Mouse (Mus musculus): Measurements from ENCODE around the gene Vegfb. TPM values are rescaled to one million over a fixed set of nuclear protein-coding genes. Genes with fewer than 3 reads are reported as not detected.

The Vegfb gene
- 43.9 and 44.8 TPM in 2 replicates for polyA plus RNA-seq (2015; fragmentation: Nextera tagmentation; extraction: Ambion mirVana)

DNA sequence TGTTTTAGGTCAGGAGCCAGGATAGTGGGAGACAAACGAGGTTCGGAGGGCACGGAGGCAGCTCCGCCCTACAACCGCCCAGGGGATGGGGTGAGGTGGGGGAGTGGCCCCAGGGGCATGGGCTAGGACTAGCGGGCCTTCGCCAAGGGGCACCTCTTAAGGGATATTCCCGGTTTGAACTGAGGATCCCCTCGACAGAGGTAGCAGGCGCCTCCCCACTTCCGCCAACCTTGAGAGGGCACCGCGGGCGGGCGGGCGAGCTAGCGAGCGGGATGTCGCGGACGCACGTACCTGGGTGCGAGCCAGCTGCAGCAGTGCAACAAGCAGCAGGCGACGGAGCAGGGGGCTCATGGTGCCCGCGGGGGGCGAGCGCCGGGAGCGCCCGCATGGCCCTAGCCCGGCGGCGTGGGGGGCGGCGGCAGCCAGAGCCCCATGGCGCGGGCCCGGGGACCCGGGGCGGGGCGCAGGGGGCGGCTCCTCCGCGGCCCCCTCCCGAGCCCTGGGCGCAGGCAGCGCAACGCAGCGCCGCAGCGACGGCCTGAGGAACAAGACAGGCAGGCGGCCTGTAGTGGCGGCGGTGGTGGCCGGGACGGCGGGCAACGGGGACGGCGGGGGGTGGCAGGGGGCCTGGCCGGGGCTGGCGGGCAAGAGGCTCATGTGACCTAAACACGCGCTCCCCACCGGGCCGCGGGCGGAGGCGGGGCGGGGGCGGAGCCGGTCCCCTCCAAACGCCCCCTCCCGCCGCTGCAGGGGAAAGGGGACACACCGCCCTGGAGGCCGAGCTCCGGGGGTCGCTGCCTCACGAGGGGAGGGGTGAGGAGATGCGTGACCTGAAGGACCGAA is at the start of gene Vegfb:
TSS of gene Vegfb (minus strand) at position 591 of the 843 bp plus-strand sequence.
- peak within 1 kb of the TSS; percentile 79 for H3K4me2 ChIP-seq
- peak; percentile 66 for ATAC-seq (ENCODE audit: insufficient read depth, low FRiP score, low read depth)
- H3K27ac ChIP-seq: peak within 1 kb of the TSS; percentile 85
- H3K36me3 ChIP-seq: peaks cover 16% of the 10 kb centered on the region; the same call in 1 of the 2 replicates
- peak within 1 kb of the TSS; percentile 88 for H3K4me3 ChIP-seq (replicated peaks)
- under 1% methylated on average over 67 of the region's 85 CpGs for WGBS
- H3K27me3 ChIP-seq (replicated peaks): no peaks in the 10 kb centered on the region
- H3K9me3 ChIP-seq: no peaks in the 10 kb centered on the region
- peaks cover 17% of the 10 kb centered on the region for H3K4me1 ChIP-seq
- peak within 1 kb of the TSS; percentile 97 for H3K9ac ChIP-seq

DNA sequence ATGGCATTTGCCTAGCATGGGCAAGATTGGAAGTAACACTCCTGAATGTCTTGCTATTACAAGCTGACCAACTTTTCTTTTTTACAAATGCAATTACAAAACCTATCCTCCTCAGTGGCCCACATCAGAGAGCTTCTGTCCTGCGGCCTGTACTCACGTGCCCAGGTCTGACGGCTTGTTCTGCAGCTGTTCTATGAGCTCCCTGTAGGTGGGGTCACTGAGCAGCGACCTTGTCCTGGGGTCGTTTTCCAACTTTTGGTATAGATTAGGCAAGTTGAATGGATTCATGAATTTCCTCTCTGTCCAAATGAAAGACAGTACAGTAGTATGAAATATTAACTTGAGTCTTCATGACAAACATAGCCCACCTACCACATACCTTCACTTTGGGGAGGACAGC is 46.6 kb upstream of the Vegfb start:
- no peak for ATAC-seq (ENCODE audit: insufficient read depth, low FRiP score, low read depth)
- Histone ChIP-seq H3K4me2 (no peak overlapping the region), H3K9ac (no peak overlapping the region), H3K27me3 (replicated peaks) (no peaks in the 10 kb centered on the region), H3K9me3 (no peaks in the 10 kb centered on the region), H3K36me3 (peaks cover 51% of the 10 kb centered on the region), H3K4me3 (replicated peaks) (no peak overlapping the region), H3K27ac (no peak overlapping the region), H3K4me1 (peaks cover 16% of the 10 kb centered on the region)
- 91% methylated on average over 5 of the region's 5 CpGs for WGBS

DNA sequence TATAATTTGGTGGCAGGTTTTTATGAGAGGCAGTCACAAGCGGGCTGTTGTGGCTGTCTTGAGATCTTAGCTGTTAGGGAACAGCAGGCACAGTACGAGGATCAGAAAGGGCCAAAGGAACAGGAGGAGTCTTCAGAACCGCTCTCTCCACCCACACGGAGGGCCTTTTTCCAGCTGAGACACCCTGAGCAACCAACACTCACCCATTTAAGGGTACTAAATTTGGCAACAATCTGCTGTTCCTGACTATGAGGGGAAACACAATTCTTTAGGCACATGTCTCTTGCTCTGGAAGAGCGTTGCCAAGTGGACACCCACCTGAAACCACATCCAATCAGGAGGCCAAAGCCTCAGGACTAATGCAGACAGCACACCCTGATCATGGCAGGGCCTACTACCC is 42.1 kb upstream of the Vegfb start:
- Histone ChIP-seq H3K4me1 (no peaks in the 10 kb centered on the region), H3K36me3 (peaks cover 79% of the 10 kb centered on the region), H3K27me3 (replicated peaks) (no peaks in the 10 kb centered on the region), H3K9me3 (no peaks in the 10 kb centered on the region), H3K4me2 (no peak overlapping the region), H3K27ac (no peak overlapping the region), H3K9ac (no peak overlapping the region), H3K4me3 (replicated peaks) (no peak overlapping the region)
- ATAC-seq (ENCODE audit: insufficient read depth, low FRiP score, low read depth): no peak
- 94% methylated on average over 5 of the region's 5 CpGs for WGBS

DNA sequence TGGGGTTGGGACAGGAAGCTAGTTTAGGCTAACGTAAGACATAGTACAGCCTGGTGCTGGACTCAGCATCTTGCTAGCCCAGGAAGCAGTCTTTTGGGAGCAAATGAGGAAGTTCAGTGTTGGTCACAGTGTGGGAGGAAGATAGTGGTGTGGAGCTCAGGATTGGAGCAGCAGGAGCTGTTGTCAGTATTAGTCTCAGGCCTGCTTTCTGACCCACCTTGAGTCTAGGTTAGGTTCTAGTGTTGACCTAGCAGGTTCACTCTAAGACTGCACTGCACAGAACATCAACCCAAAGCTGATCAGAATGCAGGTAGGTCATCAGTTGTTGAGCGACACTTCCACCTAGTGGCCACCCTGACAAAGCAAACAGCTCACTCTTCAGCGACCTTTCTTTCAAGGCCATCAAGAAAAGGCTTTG is 32.8 kb upstream of the Vegfb start:
- Histone ChIP-seq H3K9ac (no peak overlapping the region), H3K36me3 (peaks cover 48% of the 10 kb centered on the region), H3K9me3 (no peaks in the 10 kb centered on the region), H3K27me3 (replicated peaks) (no peaks in the 10 kb centered on the region), H3K4me2 (no peak overlapping the region), H3K4me1 (no peaks in the 10 kb centered on the region), H3K27ac (0 out of 2 replicates have a peak overlapping the region, but pooled peaks have one; percentile 8), H3K4me3 (replicated peaks) (no peak overlapping the region)
- WGBS: 47% methylated on average over 3 of the region's 3 CpGs
- no peak; the same call in 1 of the 2 replicates for ATAC-seq (ENCODE audit: insufficient read depth, low FRiP score, low read depth)

DNA sequence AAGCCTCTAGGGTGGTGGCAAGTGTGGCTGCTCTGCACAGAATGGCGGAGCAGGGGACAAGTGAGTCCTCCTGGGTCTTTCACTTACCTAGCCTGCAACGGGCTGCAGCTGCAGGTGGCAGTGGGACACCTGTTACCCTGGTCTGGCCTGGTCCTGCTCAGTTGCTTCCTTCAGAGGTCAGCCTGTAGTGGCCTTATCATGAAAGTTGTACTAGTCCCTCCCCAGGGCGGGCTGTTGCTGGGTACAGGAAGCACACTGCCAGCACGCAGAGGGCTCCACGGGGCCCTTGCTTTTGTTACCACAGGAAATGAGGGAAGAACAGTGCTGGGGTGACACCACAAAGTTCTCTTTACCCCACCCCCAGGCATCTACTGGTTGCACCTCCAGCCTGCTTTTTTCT is 31.7 kb upstream of the Vegfb start, which contains the start of gene Fermt3:
TSS of gene Fermt3 (minus strand) at position 279 of the 400 bp plus-strand sequence.
- peak; percentile 76 for ATAC-seq (ENCODE audit: insufficient read depth, low FRiP score, low read depth)
- WGBS: 64% methylated on average over 5 of the region's 5 CpGs
- peaks cover 38% of the 10 kb centered on the region for H3K36me3 ChIP-seq

GRCm38 (mm10) chr19:7018546-7018945 is 31.1 kb upstream of the Vegfb start:
- Histone ChIP-seq H3K9ac (no peak overlapping the region), H3K4me2 (no peak overlapping the region), H3K27ac (peak overlapping the region; percentile 9), H3K36me3 (peaks cover 34% of the 10 kb centered on the region), H3K9me3 (no peaks in the 10 kb centered on the region), H3K4me3 (replicated peaks) (peak overlapping the region; percentile 16), H3K27me3 (replicated peaks) (no peaks in the 10 kb centered on the region), H3K4me1 (no peaks in the 10 kb centered on the region)
- ATAC-seq (ENCODE audit: insufficient read depth, low FRiP score, low read depth): no peak; the same call in 1 of the 2 replicates
- 78% methylated on average over 11 of the region's 11 CpGs for WGBS

More for the DNA sequence above, 31.7 kb upstream of the Vegfb start, which contains the start of gene Fermt3:
- Histone ChIP-seq H3K4me3 (replicated peaks) (peak within 1 kb of the TSS; percentile 16), H3K4me2 (no peak within 1 kb of the TSS), H3K9me3 (no peaks in the 10 kb centered on the region), H3K4me1 (no peaks in the 10 kb centered on the region), H3K27ac (peak within 1 kb of the TSS; percentile 9), H3K27me3 (replicated peaks) (no peaks in the 10 kb centered on the region), H3K9ac (no peak within 1 kb of the TSS)

DNA sequence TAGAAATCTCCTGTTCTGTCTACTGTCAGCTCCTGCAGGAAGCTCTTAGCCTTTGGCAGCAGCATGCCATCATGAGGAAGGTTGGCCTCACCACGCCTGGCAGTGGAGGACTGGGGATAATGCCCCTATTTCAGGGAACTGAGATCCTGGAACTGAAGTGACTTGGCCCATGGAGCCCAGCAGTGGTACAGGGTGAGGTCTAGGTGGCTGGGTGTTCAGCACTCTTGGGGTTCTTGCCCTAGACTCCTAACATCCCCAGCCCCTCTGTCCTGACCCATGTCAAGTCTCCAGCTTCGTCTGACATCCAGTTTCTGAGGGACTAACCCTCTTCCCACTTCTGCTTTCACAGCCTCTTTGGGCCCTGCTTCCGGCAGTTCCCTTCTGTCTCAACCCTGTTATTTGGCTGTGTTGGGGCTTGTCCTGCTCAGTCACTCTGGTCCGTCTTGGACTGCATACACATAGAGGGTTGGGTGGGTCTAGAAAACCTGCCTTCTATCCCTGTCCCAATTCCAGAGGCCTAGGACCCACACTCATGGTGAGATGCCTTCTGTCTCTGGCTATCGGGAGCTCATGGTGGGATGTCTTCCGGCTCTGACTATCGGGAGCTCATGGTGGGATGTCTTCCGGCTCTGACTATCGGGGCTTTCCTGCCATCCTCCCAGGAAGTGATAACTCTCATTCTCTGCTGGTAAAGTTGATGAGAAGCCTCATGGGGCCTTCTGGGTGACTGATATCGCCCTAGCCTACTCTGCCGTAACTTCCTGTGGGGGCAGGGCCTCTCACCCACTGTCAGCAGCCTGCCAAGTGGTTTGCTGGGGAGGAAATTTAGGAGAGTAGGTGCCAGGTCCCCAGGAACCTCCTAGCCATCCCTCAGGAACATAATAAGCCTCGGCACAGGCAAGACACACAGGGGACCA is 30.3 kb upstream of the Vegfb start:
- peak; percentile 61; the same call in 1 of the 2 replicates for ATAC-seq (ENCODE audit: insufficient read depth, low FRiP score, low read depth)
- H3K27ac ChIP-seq: peak overlapping the region; percentile 44
- H3K4me1 ChIP-seq: no peaks in the 10 kb centered on the region
- 73% methylated on average over 12 of the region's 12 CpGs for WGBS
- no peak overlapping the region for H3K9ac ChIP-seq
- H3K9me3 ChIP-seq: no peaks in the 10 kb centered on the region
- H3K4me2 ChIP-seq: no peak overlapping the region
- H3K27me3 ChIP-seq (replicated peaks): no peaks in the 10 kb centered on the region
- peaks cover 29% of the 10 kb centered on the region for H3K36me3 ChIP-seq
- H3K4me3 ChIP-seq (replicated peaks): peak overlapping the region; percentile 16; the same call in 1 of the 2 replicates

DNA sequence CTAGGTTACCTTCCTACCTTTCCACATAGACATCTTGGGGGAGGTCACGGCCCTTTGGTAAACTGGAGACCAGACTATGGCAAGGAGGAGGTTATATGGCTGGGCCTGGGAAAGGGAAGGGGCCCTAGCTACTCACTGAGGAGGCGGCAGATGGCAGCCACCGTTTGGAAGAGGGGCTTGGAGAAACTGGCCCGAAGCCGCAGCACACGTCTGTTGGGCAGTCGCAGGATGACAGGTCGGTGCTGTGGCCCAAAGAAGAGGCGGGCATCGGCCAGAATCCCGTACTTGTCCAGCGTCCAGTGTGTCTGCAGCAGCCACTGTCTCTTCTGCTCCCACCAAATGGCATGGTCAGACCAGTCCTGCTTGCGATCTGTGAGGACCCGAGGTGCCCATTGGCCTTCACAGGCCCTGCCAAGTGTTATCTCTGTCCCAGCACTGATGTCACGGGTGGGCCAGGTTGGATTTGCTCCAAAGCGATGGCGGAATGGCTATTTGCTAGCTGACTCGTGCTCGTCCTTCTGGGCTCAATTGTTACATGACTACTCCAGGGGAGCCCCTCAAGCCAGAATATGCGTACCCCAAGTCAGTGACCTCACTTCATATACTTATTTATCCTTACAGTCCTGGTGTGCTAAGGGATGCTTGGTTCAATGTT is 27.2 kb upstream of the Vegfb start:
- Histone ChIP-seq H3K4me3 (replicated peaks) (no peak overlapping the region), H3K9me3 (no peaks in the 10 kb centered on the region), H3K36me3 (no peaks in the 10 kb centered on the region), H3K4me2 (no peak overlapping the region), H3K4me1 (no peaks in the 10 kb centered on the region), H3K9ac (no peak overlapping the region), H3K27ac (no peak overlapping the region), H3K27me3 (replicated peaks) (no peaks in the 10 kb centered on the region)
- ATAC-seq (ENCODE audit: insufficient read depth, low FRiP score, low read depth): no peak
- 90% methylated on average over 20 of the region's 20 CpGs for WGBS

DNA sequence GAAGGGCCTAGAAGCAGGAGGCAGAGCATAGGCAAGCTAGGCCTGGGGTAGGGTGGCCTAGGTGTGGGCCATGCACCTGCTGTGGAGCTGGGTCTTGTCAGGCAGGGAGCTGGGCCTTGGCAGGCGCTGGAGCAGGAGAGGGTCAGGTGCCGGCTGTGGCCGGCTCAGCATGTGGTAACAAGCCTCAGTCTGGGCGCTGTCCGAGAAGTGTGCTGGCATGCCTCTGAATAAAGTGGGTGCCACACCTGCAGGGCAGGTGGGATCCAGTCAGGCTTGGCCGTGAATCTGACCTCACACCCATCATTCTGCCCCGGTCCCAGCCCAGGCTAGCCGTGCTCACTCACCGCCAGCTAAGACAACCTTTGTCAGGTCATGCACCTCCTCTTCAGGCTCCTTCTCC is 26.5 kb upstream of the Vegfb start:
- no peaks in the 10 kb centered on the region for H3K36me3 ChIP-seq
- no peak overlapping the region for H3K9ac ChIP-seq
- H3K4me2 ChIP-seq: no peak overlapping the region
- no peaks in the 10 kb centered on the region for H3K4me1 ChIP-seq
- no peak overlapping the region for H3K27ac ChIP-seq
- ATAC-seq (ENCODE audit: insufficient read depth, low FRiP score, low read depth): no peak
- no peaks in the 10 kb centered on the region for H3K27me3 ChIP-seq (replicated peaks)
- no peak overlapping the region for H3K4me3 ChIP-seq (replicated peaks)
- H3K9me3 ChIP-seq: no peaks in the 10 kb centered on the region
- WGBS: 87% methylated on average over 9 of the region's 9 CpGs

DNA sequence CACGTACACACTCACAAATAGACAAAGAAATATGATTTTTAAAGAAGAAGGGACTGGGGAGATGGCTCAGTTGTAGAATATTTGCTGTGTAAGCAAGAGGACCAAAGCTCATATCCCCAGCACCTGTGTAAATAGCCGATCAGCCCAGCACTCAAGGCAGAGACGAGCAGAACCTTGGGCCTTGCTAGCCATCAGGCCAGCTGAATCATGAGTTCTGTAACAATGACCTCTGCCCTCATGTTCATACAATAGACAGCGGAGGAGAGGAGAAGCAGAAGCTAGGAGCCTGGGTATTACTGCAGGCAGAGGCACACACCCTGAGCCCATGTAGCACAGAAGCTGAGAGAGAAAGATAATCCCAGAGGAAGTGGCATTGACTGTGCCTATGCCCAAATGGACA is 25.0 kb upstream of the Vegfb start:
- no peak overlapping the region for H3K9ac ChIP-seq
- no peaks in the 10 kb centered on the region for H3K36me3 ChIP-seq
- no peaks in the 10 kb centered on the region for H3K27me3 ChIP-seq (replicated peaks)
- no peak for ATAC-seq (ENCODE audit: insufficient read depth, low FRiP score, low read depth)
- no peak overlapping the region for H3K27ac ChIP-seq
- H3K4me2 ChIP-seq: no peak overlapping the region
- H3K4me3 ChIP-seq (replicated peaks): no peak overlapping the region
- no peaks in the 10 kb centered on the region for H3K9me3 ChIP-seq
- 60% methylated on average over 4 of the region's 4 CpGs for WGBS
- no peaks in the 10 kb centered on the region for H3K4me1 ChIP-seq

- Histone ChIP-seq H3K4me1 (no peaks in the 10 kb centered on the region), H3K9ac (no peak overlapping the region), H3K9me3 (no peaks in the 10 kb centered on the region), H3K27me3 (replicated peaks) (no peaks in the 10 kb centered on the region), H3K4me3 (replicated peaks) (no peak overlapping the region), H3K36me3 (no peaks in the 10 kb centered on the region), H3K4me2 (no peak overlapping the region), H3K27ac (peak overlapping the region; percentile 82)
- WGBS: 66% methylated on average over 9 of the region's 9 CpGs
- peak; percentile 23; the same call in 1 of the 2 replicates for ATAC-seq (ENCODE audit: insufficient read depth, low FRiP score, low read depth)
Observed at GRCm38 (mm10) chr19:7006892-7007593, 19.6 kb upstream of the Vegfb start.

Measured in stomach, embryonic 15.5 days (tissue).